Mouse (Mus musculus): ENCODE data around the gene Ppp1r12b. TPM values are rescaled to one million over a fixed set of nuclear protein-coding genes. Genes with fewer than 3 reads are reported as not detected.

The Ppp1r12b gene
- total RNA-seq, 2 experiments from 2014 or later, result 16.7 to 32.8 TPM

GRCm38 (mm10) chr1:134761534-134761933 lies 194.2 kb downstream of the Ppp1r12b start:
- DNase-seq, result no peak

- no peak for DNase-seq
Measured at GRCm38 (mm10) chr1:134760642-134761041, 195.1 kb downstream of the Ppp1r12b start.

- DNase-seq, result no peak
Measured at GRCm38 (mm10) chr1:134759133-134759532, 196.6 kb downstream of the Ppp1r12b start.

- DNase-seq, result no peak
Measured at GRCm38 (mm10) chr1:134757230-134757629, 198.5 kb downstream of the Ppp1r12b start.

GRCm38 (mm10) chr1:134756190-134756873 lies 199.4 kb downstream of the Ppp1r12b start:
- DNase-seq, result peak; percentile 51

GRCm38 (mm10) chr1:134755548-134756189 lies 200.1 kb downstream of the Ppp1r12b start:
- no peak for DNase-seq

GRCm38 (mm10) chr1:134754818-134755217 lies 200.9 kb downstream of the Ppp1r12b start:
- DNase-seq, result no peak

GRCm38 (mm10) chr1:134753751-134754630 lies 201.8 kb downstream of the Ppp1r12b start:
- peak; percentile 55 for DNase-seq

- DNase-seq, result no peak
Measured at GRCm38 (mm10) chr1:134752447-134752846, 203.3 kb downstream of the Ppp1r12b start.

- DNase-seq, result peak; percentile 70
Measured at GRCm38 (mm10) chr1:134749889-134750288, 205.9 kb downstream of the Ppp1r12b start.

GRCm38 (mm10) chr1:134747236-134748174 lies 208.2 kb downstream of the Ppp1r12b start:
- peak; percentile 73 for DNase-seq

- peak; percentile 61 for DNase-seq
Measured at GRCm38 (mm10) chr1:134745648-134746047, 210.1 kb downstream of the Ppp1r12b start.

- no peak for DNase-seq
Measured at GRCm38 (mm10) chr1:134741946-134742661, 213.6 kb downstream of the Ppp1r12b start.

GRCm38 (mm10) chr1:134741433-134741832 lies 214.3 kb downstream of the Ppp1r12b start:
- DNase-seq, result peak; percentile 50

- DNase-seq, result no peak
Measured at GRCm38 (mm10) chr1:134737463-134737862, 218.3 kb downstream of the Ppp1r12b start.

- DNase-seq, result no peak
Measured at GRCm38 (mm10) chr1:134733659-134734058, 222.1 kb downstream of the Ppp1r12b start.

GRCm38 (mm10) chr1:134727256-134727655 lies 228.5 kb downstream of the Ppp1r12b start:
- peak; percentile 86 for DNase-seq

- DNase-seq, result no peak
Measured at GRCm38 (mm10) chr1:134726480-134726879, 229.3 kb downstream of the Ppp1r12b start.

GRCm38 (mm10) chr1:134725276-134725675 lies 230.5 kb downstream of the Ppp1r12b start:
- DNase-seq, result peak; percentile 73

GRCm38 (mm10) chr1:134722891-134723290 lies 232.9 kb downstream of the Ppp1r12b start:
- DNase-seq, result no peak

GRCm38 (mm10) chr1:134721486-134721885 lies 234.3 kb downstream of the Ppp1r12b start:
- no peak for DNase-seq

Measured in adrenal gland, postnatal 10 days (tissue).